Mouse (Mus musculus) neural tube, embryonic 15.5 days (tissue): ENCODE data around the gene Agpat1. TPM values are rescaled to one million over a fixed set of nuclear protein-coding genes. Genes with fewer than 3 reads are reported as not detected.
A peak's percentile ranks its signal among the peaks of the same experiment; 100 is the strongest.

ENCODE experiments used
- ATAC-seq: fragments of 200-750 bp; cut with Nextera tagmentation; 2 replicates; pipeline ENCODE4 v1.8.0; 2017; ENCODE audit warnings: mild to moderate bottlenecking, moderate TSS enrichment, moderate library complexity; ENCODE audit not compliant: low FRiP score
- H3K27ac ChIP-seq: fragments of 300-500 bp; sonication (generic); replicated peaks from 2 replicates; pipeline ENCODE4 v1.5.1; 2015; ENCODE audit warnings: mild to moderate bottlenecking, inconsistent platforms
- H3K27me3 ChIP-seq: fragments of 300-500 bp; sonication (generic); replicated peaks from 2 replicates; pipeline ENCODE4 v1.6.1; 2015; ENCODE audit warnings: inconsistent platforms
- H3K36me3 ChIP-seq: fragments of 300-500 bp; sonication (generic); 2 replicates; pipeline ENCODE4 v1.6.1; 2015; ENCODE audit warnings: inconsistent platforms
- H3K4me1 ChIP-seq: fragments of 300-500 bp; sonication (generic); 2 replicates; pipeline ENCODE4 v1.6.1; 2015; ENCODE audit warnings: inconsistent platforms
- H3K4me2 ChIP-seq: fragments of 300-500 bp; sonication (generic); 2 replicates; pipeline ENCODE4 v1.6.1; 2015; ENCODE audit warnings: inconsistent platforms, mild to moderate bottlenecking, moderate library complexity
- H3K4me3 ChIP-seq: fragments of 300-500 bp; sonication (generic); replicated peaks from 2 replicates; pipeline ENCODE4 v1.5.1; 2015; ENCODE audit warnings: mild to moderate bottlenecking, inconsistent platforms
- H3K9ac ChIP-seq: fragments of 300-500 bp; sonication (generic); replicated peaks from 2 replicates; pipeline ENCODE4 v1.6.1; 2015; ENCODE audit warnings: mild to moderate bottlenecking, inconsistent platforms
- H3K9me3 ChIP-seq: fragments of 300-500 bp; sonication (generic); replicated peaks from 2 replicates; pipeline ENCODE4 v1.6.1; 2016; ENCODE audit warnings: inconsistent platforms
- WGBS: fragments of 180-500 bp; shearing (Covaris S2); methylation state at CpG from one replicate; pipeline ENCODE4 v1.1.7; 2015; ENCODE audit warnings: mixed read lengths; 5-methylcytosine and 5-hydroxymethylcytosine counted together
- polyA plus RNA-seq: library from polyadenylated mRNA; unstranded; fragments of >200 nt; fragmentation: Nextera tagmentation; extraction: Ambion mirVana; gene quantifications from 2 replicates; pipeline ENCODE4 v1.2.1, GENCODE M21; 2015

The Agpat1 gene
- polyA plus RNA-seq, 1 experiment from 2014 or later, result 133 TPM

DNA sequence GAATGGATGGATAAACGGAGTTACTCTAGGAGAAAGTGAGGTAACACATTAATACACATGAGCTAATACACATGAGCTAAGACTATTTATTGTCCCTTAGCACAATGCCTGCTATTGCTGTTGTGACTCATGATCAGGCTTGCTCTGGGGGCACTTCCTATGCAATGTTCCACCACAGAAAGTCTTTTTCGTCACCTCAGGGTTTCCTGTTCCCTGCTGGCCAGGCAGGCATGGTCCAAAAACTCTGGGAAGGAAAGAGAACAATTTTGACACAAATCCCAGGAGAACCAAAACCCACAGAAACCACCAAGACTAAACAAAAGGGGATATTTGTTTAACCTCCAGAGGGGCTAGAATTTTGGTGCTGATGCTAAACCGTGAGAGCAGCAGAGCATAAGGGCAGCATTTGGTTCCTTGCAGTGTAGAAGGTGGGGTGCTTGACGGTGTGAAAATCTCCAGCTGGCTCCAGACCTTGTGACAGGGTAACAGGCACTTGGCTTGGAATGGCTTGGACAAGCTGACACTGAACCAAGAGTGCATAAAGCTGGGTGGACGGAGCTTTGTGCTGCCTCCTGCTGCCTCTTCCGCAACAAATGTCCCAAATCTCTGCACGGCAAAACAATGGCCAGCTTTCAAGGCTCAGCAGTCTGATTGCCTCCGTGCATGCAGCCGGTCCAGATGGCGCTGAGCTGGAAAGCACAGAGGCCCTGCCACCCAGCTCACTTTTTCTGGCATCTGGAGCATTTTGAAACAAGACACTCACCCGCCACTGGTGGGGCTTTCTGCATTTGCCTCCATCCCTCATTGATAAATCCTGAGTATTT lies 36.9 kb downstream of the Agpat1 start:
- no peak overlapping the region for H3K9ac ChIP-seq
- 16% methylated on average over 11 of the region's 11 CpGs for WGBS
- peaks cover 25% of the 10 kb centered on the region for H3K4me1 ChIP-seq
- ATAC-seq, result no peak
- no peak overlapping the region for H3K4me3 ChIP-seq
- peak overlapping the region; percentile 75 for H3K27ac ChIP-seq
- no peaks in the 10 kb centered on the region for H3K27me3 ChIP-seq
- H3K9me3 ChIP-seq, result no peaks in the 10 kb centered on the region
- H3K4me2 ChIP-seq, result no peak overlapping the region; the same call in 1 of the 2 replicates
- H3K36me3 ChIP-seq, result no peaks in the 10 kb centered on the region

DNA sequence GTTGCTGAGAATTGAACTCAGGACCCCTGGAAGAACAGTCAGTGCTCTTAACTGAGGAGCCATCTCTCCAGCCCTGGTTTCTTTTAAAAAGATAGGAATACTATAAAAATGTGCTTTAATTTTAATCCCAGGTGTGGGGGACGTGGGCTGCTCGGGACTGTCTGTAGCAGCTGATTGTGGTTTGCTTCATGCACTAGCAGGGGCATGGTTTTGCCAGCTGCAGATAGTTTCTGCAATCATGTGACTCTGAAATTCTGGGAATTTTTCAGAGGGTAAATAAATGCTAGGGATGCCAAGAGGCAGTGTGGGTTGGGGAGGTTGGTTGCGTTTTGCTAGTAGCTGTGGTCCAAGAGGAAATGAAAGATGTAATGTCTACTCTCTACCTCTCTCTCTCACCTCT lies 37.9 kb downstream of the Agpat1 start:
- no peak overlapping the region for H3K27ac ChIP-seq
- ATAC-seq, result no peak
- WGBS, result 89% methylated on average over 3 of the region's 3 CpGs
- H3K4me3 ChIP-seq, result no peak overlapping the region
- no peak overlapping the region for H3K4me2 ChIP-seq
- peaks cover 33% of the 10 kb centered on the region for H3K4me1 ChIP-seq
- no peak overlapping the region for H3K9ac ChIP-seq
- no peaks in the 10 kb centered on the region for H3K9me3 ChIP-seq
- no peaks in the 10 kb centered on the region for H3K27me3 ChIP-seq
- no peaks in the 10 kb centered on the region for H3K36me3 ChIP-seq

DNA sequence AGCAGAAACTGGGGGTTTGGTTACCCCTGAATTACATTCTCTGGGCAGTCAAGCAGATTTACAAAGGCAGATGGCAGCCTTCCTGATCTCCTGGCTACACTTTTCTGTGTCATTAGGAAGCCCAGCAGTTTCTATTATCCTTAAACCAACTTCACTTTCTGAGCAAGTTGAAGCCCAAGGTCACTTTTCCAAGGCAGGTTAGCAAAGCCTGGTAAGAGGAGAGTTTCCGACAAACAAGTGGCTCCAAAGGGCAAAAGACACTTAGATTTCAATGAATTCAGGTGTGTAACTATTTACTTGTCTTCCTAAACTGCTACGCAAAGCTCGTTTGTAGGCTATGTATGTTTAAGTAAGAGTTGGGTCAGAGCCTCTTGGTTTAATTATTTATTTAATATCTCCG lies 39.3 kb downstream of the Agpat1 start:
- no peak overlapping the region for H3K4me2 ChIP-seq
- H3K4me1 ChIP-seq, result peaks cover 43% of the 10 kb centered on the region
- H3K27ac ChIP-seq, result no peak overlapping the region
- H3K4me3 ChIP-seq, result no peak overlapping the region
- H3K9ac ChIP-seq, result no peak overlapping the region
- no peaks in the 10 kb centered on the region for H3K36me3 ChIP-seq
- no peak for ATAC-seq
- no peaks in the 10 kb centered on the region for H3K27me3 ChIP-seq
- no peaks in the 10 kb centered on the region for H3K9me3 ChIP-seq
- 96% methylated on average over 4 of the region's 4 CpGs for WGBS

DNA sequence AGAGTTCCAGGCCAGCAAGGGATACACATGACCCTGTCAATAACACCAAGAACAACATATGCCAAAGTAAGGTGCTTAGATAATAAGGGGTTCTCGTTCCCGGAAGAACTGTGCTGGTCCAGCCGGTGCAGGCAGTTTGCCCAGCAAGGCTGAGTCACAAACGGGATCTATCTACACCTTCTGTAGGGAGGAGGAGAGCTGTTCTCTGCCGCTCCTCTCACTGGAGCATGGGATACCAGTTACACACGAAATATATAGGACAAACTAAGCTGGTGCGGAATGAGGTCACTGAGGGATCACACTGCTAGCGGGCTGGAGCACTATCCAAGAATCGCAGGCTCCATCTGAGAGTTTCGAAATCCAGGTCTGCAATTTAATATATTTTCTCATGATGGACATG lies 39.9 kb downstream of the Agpat1 start:
- Histone ChIP-seq H3K4me1 (peaks cover 49% of the 10 kb centered on the region), H3K27me3 (no peaks in the 10 kb centered on the region), H3K4me2 (no peak overlapping the region), H3K9me3 (no peaks in the 10 kb centered on the region), H3K27ac (peak overlapping the region; percentile 72; the same call in 1 of the 2 replicates), H3K36me3 (peaks cover 2% of the 10 kb centered on the region; the same call in 1 of the 2 replicates), H3K4me3 (no peak overlapping the region), H3K9ac (no peak overlapping the region)
- 85% methylated on average over 10 of the region's 10 CpGs for WGBS
- no peak for ATAC-seq

DNA sequence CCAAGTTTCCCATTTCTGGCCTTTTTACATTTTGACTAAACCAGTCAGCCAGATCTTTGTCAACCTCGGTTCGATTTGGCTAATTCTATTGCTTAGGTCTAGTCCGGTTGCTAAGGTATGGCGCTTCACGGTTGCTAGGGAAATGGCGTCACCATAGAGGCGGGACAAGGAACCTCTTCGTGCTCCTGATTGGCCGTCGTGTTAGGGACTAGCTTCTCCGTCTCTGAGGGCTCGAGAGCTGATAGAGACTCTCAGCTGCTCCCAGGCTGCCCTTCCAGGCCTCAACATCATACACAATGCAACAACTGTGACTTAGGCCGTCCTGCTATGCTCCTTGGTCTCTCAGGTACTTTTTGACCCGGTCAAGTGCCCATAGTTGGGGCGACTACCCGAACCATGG lies 40.5 kb downstream of the Agpat1 start, which contains the start of gene Fkbpl:
TSS of gene Fkbpl (plus strand) at position 157 of the 400 bp plus-strand sequence.
- ATAC-seq, result peak; percentile 83
- Histone ChIP-seq H3K4me1 (peaks cover 50% of the 10 kb centered on the region), H3K4me2 (peak within 1 kb of the TSS; percentile 89)

DNA sequence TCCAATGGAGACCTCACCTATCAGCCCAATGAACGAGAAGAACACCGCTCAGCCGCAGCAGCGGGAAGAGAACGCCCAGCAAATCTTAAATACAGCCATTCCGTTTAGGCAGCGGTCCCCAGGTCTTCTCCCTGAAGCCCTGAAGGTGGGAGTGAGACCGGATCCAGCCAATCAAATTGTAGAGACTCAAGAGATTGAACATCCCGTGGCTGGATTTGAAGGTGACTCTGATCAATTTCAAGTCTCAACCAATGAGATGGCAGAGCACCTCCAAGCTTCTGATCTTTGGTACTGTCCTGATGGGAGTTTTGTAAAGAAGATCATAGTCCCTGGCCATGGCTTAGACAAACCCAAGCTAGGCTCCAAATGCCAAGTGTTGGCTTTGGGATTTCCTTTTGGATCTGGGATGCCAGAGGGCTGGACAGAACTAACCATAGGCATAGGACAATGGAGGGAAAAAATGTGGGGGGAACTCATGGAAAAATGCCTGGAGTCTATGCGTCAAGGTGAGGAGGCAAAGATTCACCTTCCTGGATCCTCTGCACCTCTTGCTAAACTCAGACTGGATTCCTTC lies 41.3 kb downstream of the Agpat1 start:
- H3K4me3 ChIP-seq, result peak overlapping the region; percentile 60
- WGBS, result 48% methylated on average over 10 of the region's 10 CpGs
- peak overlapping the region; percentile 84 for H3K27ac ChIP-seq
- peak overlapping the region; percentile 89 for H3K4me2 ChIP-seq
- peaks cover 16% of the 10 kb centered on the region for H3K36me3 ChIP-seq
- H3K27me3 ChIP-seq, result no peaks in the 10 kb centered on the region
- no peak for ATAC-seq
- H3K9ac ChIP-seq, result peak overlapping the region; percentile 65
- no peaks in the 10 kb centered on the region for H3K9me3 ChIP-seq
- peaks cover 49% of the 10 kb centered on the region for H3K4me1 ChIP-seq

More for the DNA sequence above, 40.5 kb downstream of the Agpat1 start, which contains the start of gene Fkbpl:
- WGBS, result under 1% methylated on average over 16 of the region's 16 CpGs
- Histone ChIP-seq H3K4me3 (peak within 1 kb of the TSS; percentile 60), H3K27me3 (no peaks in the 10 kb centered on the region), H3K9ac (peak within 1 kb of the TSS; percentile 65), H3K9me3 (no peaks in the 10 kb centered on the region), H3K27ac (peak within 1 kb of the TSS; percentile 84), H3K36me3 (peaks cover 8% of the 10 kb centered on the region)

DNA sequence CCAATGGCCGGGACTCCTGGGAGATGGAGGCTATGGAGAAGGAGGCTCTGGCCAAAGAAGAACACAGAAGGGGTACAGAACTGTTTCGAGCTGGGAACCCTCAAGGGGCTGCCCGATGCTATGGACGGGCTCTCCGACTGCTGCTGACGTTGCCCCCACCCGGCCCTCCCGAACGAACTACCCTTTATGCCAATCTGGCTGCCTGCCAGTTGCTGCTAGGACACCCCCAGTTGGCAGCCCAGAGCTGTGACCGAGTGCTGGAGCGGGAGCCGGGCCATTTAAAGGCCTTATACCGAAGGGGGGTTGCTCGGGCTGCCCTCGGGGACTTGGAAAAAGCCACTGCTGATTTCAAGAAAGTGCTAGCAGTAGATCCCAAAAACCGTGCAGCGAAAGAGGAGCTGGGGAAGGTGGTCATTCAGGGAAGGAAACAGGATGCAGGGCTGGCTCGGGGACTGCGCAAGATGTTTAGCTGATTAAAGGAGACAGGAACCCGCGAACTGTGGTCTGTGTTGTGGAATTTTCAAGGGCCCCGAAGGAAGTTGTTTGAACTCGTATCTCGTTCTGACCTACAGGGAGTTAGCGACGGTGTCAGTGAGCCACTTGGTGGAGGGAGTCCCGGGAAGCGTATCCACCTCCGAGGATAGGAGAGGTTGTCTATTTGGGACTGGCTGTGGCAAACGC lies 41.9 kb downstream of the Agpat1 start:
- no peaks in the 10 kb centered on the region for H3K9me3 ChIP-seq
- peak overlapping the region; percentile 76 for H3K4me3 ChIP-seq
- H3K27me3 ChIP-seq, result no peaks in the 10 kb centered on the region
- no peak overlapping the region for H3K9ac ChIP-seq
- peaks cover 44% of the 10 kb centered on the region for H3K4me1 ChIP-seq
- WGBS, result 78% methylated on average over 30 of the region's 30 CpGs
- peaks cover 22% of the 10 kb centered on the region for H3K36me3 ChIP-seq
- no peak for ATAC-seq
- H3K27ac ChIP-seq, result 0 out of 2 replicates have a peak overlapping the region, but pooled peaks have one; percentile 28
- H3K4me2 ChIP-seq, result peak overlapping the region; percentile 89

DNA sequence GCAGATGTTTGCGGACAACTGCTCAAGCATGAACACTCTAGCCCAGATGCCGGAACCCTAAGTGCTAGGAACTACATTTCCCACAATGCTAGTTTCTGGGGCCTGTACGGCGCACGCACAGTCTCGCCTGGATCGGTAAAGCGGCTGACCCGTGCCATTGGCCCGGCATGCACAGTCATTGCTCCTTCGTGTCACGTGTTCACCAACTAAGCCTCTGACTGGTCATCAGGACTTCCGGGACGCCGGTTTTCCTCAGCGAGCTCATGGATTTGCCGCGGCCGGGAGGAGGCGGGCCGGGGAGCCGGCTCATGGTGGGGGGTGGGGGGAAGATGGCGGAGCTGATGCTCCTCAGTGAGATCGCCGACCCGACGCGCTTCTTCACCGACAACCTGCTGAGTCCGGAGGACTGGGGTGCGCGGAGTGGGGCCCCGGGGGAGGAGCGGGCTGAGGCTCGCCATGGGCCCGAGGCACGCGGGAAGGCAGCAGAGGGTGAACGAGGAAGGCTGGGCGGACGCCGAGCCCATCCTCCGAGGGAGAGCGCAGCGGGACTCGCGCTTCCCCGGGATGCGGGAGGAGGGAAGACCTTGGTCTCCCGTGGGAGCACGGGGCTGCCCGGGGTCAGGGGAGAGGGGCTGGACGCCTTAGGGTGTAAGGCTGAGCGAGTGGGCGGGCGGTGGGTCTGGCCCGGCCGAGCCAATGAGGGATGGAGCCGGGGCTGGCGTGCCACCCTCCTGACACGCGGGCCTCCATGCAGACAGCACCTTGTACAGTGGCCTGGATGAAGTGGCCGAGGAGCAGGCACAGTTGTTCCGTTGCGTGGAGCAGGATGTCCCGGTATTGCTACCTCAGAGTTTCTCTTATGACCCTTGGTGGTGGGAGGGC lies 43.1 kb downstream of the Agpat1 start, which contains the start of gene Atf6b:
TSS of gene Atf6b (plus strand) at position 241 of the 882 bp plus-strand sequence.
- peak within 1 kb of the TSS; percentile 81 for H3K27ac ChIP-seq
- WGBS, result under 1% methylated on average over 56 of the region's 66 CpGs
- H3K4me1 ChIP-seq, result peaks cover 39% of the 10 kb centered on the region
- H3K9ac ChIP-seq, result peak within 1 kb of the TSS; percentile 85
- no peaks in the 10 kb centered on the region for H3K27me3 ChIP-seq
- peak within 1 kb of the TSS; percentile 76 for H3K4me3 ChIP-seq
- H3K36me3 ChIP-seq, result peaks cover 34% of the 10 kb centered on the region
- H3K9me3 ChIP-seq, result no peaks in the 10 kb centered on the region
- H3K4me2 ChIP-seq, result peak within 1 kb of the TSS; percentile 89
- ATAC-seq, result peak; percentile 95

DNA sequence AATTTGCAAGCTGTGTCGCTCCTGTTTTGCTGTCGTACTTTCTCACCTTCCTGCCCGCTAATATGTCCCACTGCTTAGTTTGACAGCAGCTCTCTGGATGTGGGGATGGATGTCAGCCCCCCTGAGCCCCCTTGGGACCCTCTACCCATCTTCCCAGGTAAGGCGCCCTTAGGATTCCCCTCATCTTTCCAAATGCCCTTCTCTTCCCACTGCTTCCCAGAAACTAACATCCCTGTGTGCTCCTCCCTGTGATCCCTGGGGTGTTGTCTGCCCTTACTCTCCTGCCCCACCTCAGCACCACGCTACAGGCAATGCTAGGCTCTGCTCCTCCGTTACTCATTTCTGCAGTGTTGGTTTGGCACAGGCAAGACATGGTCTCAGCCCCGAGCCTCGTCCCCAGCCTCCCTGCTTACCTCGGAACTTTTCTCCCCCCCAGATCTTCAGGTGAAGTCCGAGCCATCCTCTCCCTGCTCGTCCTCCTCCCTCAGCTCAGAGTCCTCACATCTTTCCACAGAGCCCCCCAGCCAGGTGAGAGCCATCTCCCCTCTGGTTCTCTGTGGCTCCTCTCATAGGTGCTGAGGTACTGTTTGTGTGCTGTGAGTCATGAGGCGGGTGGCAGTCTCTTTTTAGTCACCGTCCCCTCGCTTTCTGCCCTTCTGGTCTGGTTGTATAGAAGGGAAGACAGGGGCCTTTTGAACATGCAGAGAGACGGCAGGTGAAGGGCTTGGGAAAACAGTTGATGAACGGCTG lies 44.3 kb downstream of the Agpat1 start:
- H3K4me2 ChIP-seq, result peak overlapping the region; percentile 89
- WGBS, result 90% methylated on average over 16 of the region's 16 CpGs
- no peak for ATAC-seq
- H3K36me3 ChIP-seq, result peaks cover 45% of the 10 kb centered on the region
- no peaks in the 10 kb centered on the region for H3K27me3 ChIP-seq
- peaks cover 39% of the 10 kb centered on the region for H3K4me1 ChIP-seq
- H3K9me3 ChIP-seq, result no peaks in the 10 kb centered on the region
- H3K9ac ChIP-seq, result 0 out of 2 replicates have a peak overlapping the region, but pooled peaks have one; percentile 85
- H3K27ac ChIP-seq, result no peak overlapping the region
- H3K4me3 ChIP-seq, result peak overlapping the region; percentile 76

DNA sequence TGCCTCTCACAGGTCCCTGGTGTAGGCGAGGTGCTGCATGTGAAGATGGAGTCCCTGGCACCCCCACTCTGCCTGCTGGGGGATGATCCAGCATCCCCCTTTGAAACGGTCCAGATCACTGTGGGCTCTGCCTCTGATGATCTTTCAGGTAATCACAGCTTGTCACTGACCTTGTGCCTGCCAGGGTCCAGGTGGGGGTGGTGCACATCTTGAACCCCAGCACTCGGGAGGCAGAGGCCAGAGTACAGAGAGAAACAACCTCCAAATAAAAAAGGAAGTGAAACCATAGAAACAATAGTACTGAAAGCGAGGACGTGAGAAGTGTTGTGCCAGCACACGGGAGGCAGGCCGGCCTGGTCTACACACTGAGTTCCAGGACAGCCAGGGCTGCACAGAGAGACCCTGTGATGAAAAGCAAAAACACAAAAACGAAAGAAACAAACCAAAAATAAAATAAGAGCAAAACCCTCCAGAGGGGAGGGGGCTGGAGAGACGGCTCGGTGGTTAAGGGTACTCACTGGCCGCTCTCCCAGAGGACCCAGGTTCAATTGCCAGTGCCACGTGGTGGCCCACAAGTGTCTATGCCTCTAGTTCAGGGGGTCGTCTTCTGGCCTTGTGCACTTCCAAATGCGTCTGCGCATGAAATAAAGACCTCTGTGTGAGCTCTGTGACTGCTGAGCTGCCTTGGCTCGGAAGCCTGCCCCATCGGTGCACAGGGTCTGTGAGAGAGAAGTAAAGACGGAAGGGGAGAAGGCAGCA lies 45.2 kb downstream of the Agpat1 start:
- H3K36me3 ChIP-seq, result peaks cover 53% of the 10 kb centered on the region

More for the DNA sequence above, 45.2 kb downstream of the Agpat1 start:
- no peak overlapping the region for H3K27ac ChIP-seq
- 91% methylated on average over 18 of the region's 18 CpGs for WGBS
- no peaks in the 10 kb centered on the region for H3K27me3 ChIP-seq
- no peak overlapping the region for H3K4me2 ChIP-seq
- H3K9me3 ChIP-seq, result no peaks in the 10 kb centered on the region
- no peak overlapping the region for H3K4me3 ChIP-seq
- ATAC-seq, result no peak
- no peak overlapping the region for H3K9ac ChIP-seq
- H3K4me1 ChIP-seq, result peaks cover 38% of the 10 kb centered on the region
